Mouse (Mus musculus) liver, embryonic 12.5 days (tissue): Measurements from ENCODE around the gene Igsf9. TPM values are rescaled to one million over a fixed set of nuclear protein-coding genes. Genes with fewer than 3 reads are reported as not detected.
A peak's percentile ranks its signal among the peaks of the same experiment; 100 is the strongest.

Experiments used
- ATAC-seq: fragments of 200-750 bp; cut with Nextera tagmentation; 2 replicates; pipeline ENCODE4 v1.8.0; 2017; ENCODE audit warnings: moderate number of reproducible peaks, mild to moderate bottlenecking, moderate library complexity
- H3K27ac ChIP-seq: fragments of 300-500 bp; sonication (generic); 2 replicates; pipeline ENCODE4 v1.5.1; 2016; ENCODE audit warnings: mild to moderate bottlenecking
- H3K27me3 ChIP-seq: fragments of 300-500 bp; sonication (generic); replicated peaks from 2 replicates; pipeline ENCODE4 v1.6.1; 2016; ENCODE audit warnings: mild to moderate bottlenecking, moderate library complexity
- H3K36me3 ChIP-seq: fragments of 300-500 bp; sonication (generic); 2 replicates; pipeline ENCODE4 v1.6.1; 2016; ENCODE audit warnings: mild to moderate bottlenecking, moderate library complexity
- H3K4me1 ChIP-seq: fragments of 300-500 bp; sonication (generic); 2 replicates; pipeline ENCODE4 v1.6.1; 2016
- H3K4me2 ChIP-seq: fragments of 300-500 bp; sonication (generic); 2 replicates; pipeline ENCODE4 v1.6.1; 2016; ENCODE audit warnings: mild to moderate bottlenecking, moderate library complexity
- H3K4me3 ChIP-seq: fragments of 300-500 bp; sonication (generic); 2 replicates; pipeline ENCODE4 v1.5.1; 2016; ENCODE audit warnings: mild to moderate bottlenecking, moderate library complexity
- H3K9ac ChIP-seq: fragments of 300-500 bp; sonication (generic); 2 replicates; pipeline ENCODE4 v1.6.1; 2016; ENCODE audit warnings: mild to moderate bottlenecking, moderate library complexity
- H3K9me3 ChIP-seq: fragments of 300-500 bp; sonication (generic); replicated peaks from 2 replicates; pipeline ENCODE4 v1.6.1; 2016; ENCODE audit warnings: mild to moderate bottlenecking, moderate library complexity
- WGBS: fragments of 180-500 bp; shearing (Covaris S2); methylation state at CpG from one replicate; pipeline ENCODE4 v1.1.7; 2016; ENCODE audit not compliant: insufficient replicate concordance; 5-methylcytosine and 5-hydroxymethylcytosine counted together
- polyA plus RNA-seq: library from polyadenylated mRNA; unstranded; fragments of >200 nt; fragmentation: Nextera tagmentation; extraction: Ambion mirVana; gene quantifications from 2 replicates; pipeline ENCODE4 v1.2.1, GENCODE M21; 2016

The Igsf9 gene
- polyA plus RNA-seq, 1 experiment from 2014 or later, result 3.9 TPM

GRCm38 (mm10) chr1:172500451-172501370 lies 19.1 kb downstream of the Igsf9 start:
- Histone ChIP-seq H3K4me2 (peak overlapping the region; percentile 77), H3K27me3 (peaks cover 33% of the 10 kb centered on the region), H3K27ac (peak overlapping the region; percentile 78), H3K9me3 (no peaks in the 10 kb centered on the region), H3K36me3 (peaks cover 11% of the 10 kb centered on the region), H3K4me3 (peak overlapping the region; percentile 65), H3K9ac (peak overlapping the region; percentile 71), H3K4me1 (peaks cover 62% of the 10 kb centered on the region)
- peak; percentile 58 for ATAC-seq
- 2% methylated on average over 56 of the region's 56 CpGs for WGBS

- peaks cover 19% of the 10 kb centered on the region for H3K36me3 ChIP-seq
- H3K27ac ChIP-seq, result peak overlapping the region; percentile 78
- WGBS, result 9% methylated on average over 13 of the region's 13 CpGs
- peaks cover 28% of the 10 kb centered on the region for H3K27me3 ChIP-seq
- peaks cover 64% of the 10 kb centered on the region for H3K4me1 ChIP-seq
- H3K4me3 ChIP-seq, result peak overlapping the region; percentile 65
- H3K9me3 ChIP-seq, result no peaks in the 10 kb centered on the region
- peak; percentile 19 for ATAC-seq
- peak overlapping the region; percentile 71 for H3K9ac ChIP-seq
- peak overlapping the region; percentile 77 for H3K4me2 ChIP-seq
Measured at GRCm38 (mm10) chr1:172501371-172502144, 20.0 kb downstream of the Igsf9 start.

GRCm38 (mm10) chr1:172502145-172503110 lies 20.8 kb downstream of the Igsf9 start:
- WGBS, result 19% methylated on average over 12 of the region's 13 CpGs
- Histone ChIP-seq H3K4me2 (peak overlapping the region; percentile 77), H3K27me3 (peaks cover 25% of the 10 kb centered on the region), H3K36me3 (peaks cover 28% of the 10 kb centered on the region), H3K4me3 (peak overlapping the region; percentile 65), H3K9me3 (no peaks in the 10 kb centered on the region), H3K4me1 (peaks cover 71% of the 10 kb centered on the region), H3K9ac (peak overlapping the region; percentile 35; the same call in 1 of the 2 replicates), H3K27ac (peak overlapping the region; percentile 72)
- ATAC-seq, result no peak

- H3K27ac ChIP-seq, result peak overlapping the region; percentile 72; the same call in 1 of the 2 replicates
- peak overlapping the region; percentile 77 for H3K4me2 ChIP-seq
- WGBS, result 33% methylated on average over 14 of the region's 14 CpGs
- peaks cover 19% of the 10 kb centered on the region for H3K27me3 ChIP-seq
- H3K36me3 ChIP-seq, result peaks cover 36% of the 10 kb centered on the region
- no peaks in the 10 kb centered on the region for H3K9me3 ChIP-seq
- no peak for ATAC-seq
- 0 out of 2 replicates have a peak overlapping the region, but pooled peaks have one; percentile 65 for H3K4me3 ChIP-seq
- H3K4me1 ChIP-seq, result peaks cover 78% of the 10 kb centered on the region
- H3K9ac ChIP-seq, result no peak overlapping the region
Measured at GRCm38 (mm10) chr1:172503111-172503997, 21.8 kb downstream of the Igsf9 start.

GRCm38 (mm10) chr1:172504756-172505155 lies 23.2 kb downstream of the Igsf9 start:
- Histone ChIP-seq H3K27me3 (peaks cover 14% of the 10 kb centered on the region), H3K9ac (no peak overlapping the region), H3K27ac (no peak overlapping the region), H3K4me1 (peaks cover 82% of the 10 kb centered on the region), H3K36me3 (peaks cover 44% of the 10 kb centered on the region), H3K9me3 (no peaks in the 10 kb centered on the region), H3K4me3 (no peak overlapping the region), H3K4me2 (no peak overlapping the region)
- ATAC-seq, result no peak
- 73% methylated on average over 8 of the region's 8 CpGs for WGBS

- Histone ChIP-seq H3K27ac (no peak overlapping the region), H3K4me1 (peaks cover 80% of the 10 kb centered on the region), H3K4me3 (no peak overlapping the region), H3K9ac (no peak overlapping the region), H3K9me3 (no peaks in the 10 kb centered on the region), H3K36me3 (peaks cover 44% of the 10 kb centered on the region), H3K4me2 (no peak overlapping the region), H3K27me3 (no peaks in the 10 kb centered on the region)
- WGBS, result 45% methylated on average over 5 of the region's 5 CpGs
- no peak for ATAC-seq
Measured at GRCm38 (mm10) chr1:172507001-172507400, 25.4 kb downstream of the Igsf9 start.

- Histone ChIP-seq H3K9me3 (no peaks in the 10 kb centered on the region), H3K4me3 (no peak overlapping the region), H3K36me3 (peaks cover 44% of the 10 kb centered on the region), H3K9ac (no peak overlapping the region), H3K4me1 (peaks cover 80% of the 10 kb centered on the region), H3K27me3 (no peaks in the 10 kb centered on the region), H3K27ac (no peak overlapping the region), H3K4me2 (no peak overlapping the region)
- 72% methylated on average over 3 of the region's 3 CpGs for WGBS
- no peak for ATAC-seq
Measured at GRCm38 (mm10) chr1:172507701-172508100, 26.1 kb downstream of the Igsf9 start.

- 12% methylated on average over 2 of the region's 2 CpGs for WGBS
- Histone ChIP-seq H3K9me3 (no peaks in the 10 kb centered on the region), H3K36me3 (peaks cover 44% of the 10 kb centered on the region), H3K27ac (no peak overlapping the region), H3K4me1 (peaks cover 80% of the 10 kb centered on the region), H3K27me3 (no peaks in the 10 kb centered on the region), H3K4me2 (no peak overlapping the region), H3K9ac (no peak overlapping the region), H3K4me3 (no peak overlapping the region)
- peak; percentile 55; the same call in 1 of the 2 replicates for ATAC-seq
Measured at GRCm38 (mm10) chr1:172508172-172508571, 26.6 kb downstream of the Igsf9 start.

GRCm38 (mm10) chr1:172509235-172509634 lies 27.6 kb downstream of the Igsf9 start:
- ATAC-seq, result no peak
- Histone ChIP-seq H3K4me2 (no peak overlapping the region), H3K36me3 (peaks cover 44% of the 10 kb centered on the region), H3K9ac (no peak overlapping the region), H3K4me1 (peaks cover 80% of the 10 kb centered on the region), H3K27me3 (no peaks in the 10 kb centered on the region), H3K4me3 (no peak overlapping the region), H3K9me3 (no peaks in the 10 kb centered on the region), H3K27ac (no peak overlapping the region)
- 66% methylated on average over 5 of the region's 5 CpGs for WGBS

- Histone ChIP-seq H3K4me3 (no peak overlapping the region), H3K27ac (no peak overlapping the region), H3K4me2 (peak overlapping the region; percentile 27), H3K9me3 (no peaks in the 10 kb centered on the region), H3K36me3 (peaks cover 40% of the 10 kb centered on the region), H3K4me1 (peaks cover 81% of the 10 kb centered on the region), H3K9ac (no peak overlapping the region), H3K27me3 (no peaks in the 10 kb centered on the region)
- no peak for ATAC-seq
- WGBS, result 45% methylated on average over 8 of the region's 8 CpGs
Measured at GRCm38 (mm10) chr1:172509983-172510382, 28.4 kb downstream of the Igsf9 start.
